Mouse (Mus musculus) 3134 (cell line): ENCODE data around the gene Rarres2.

Source experiments
- DNase-seq: peaks from one replicate; pipeline ENCODE4 v3.0.0-alpha.2; 2011; ENCODE audit warnings: low spot score; ENCODE audit not compliant: insufficient read length; ENCODE audit errors: extremely low read depth

The Rarres2 gene

DNA sequence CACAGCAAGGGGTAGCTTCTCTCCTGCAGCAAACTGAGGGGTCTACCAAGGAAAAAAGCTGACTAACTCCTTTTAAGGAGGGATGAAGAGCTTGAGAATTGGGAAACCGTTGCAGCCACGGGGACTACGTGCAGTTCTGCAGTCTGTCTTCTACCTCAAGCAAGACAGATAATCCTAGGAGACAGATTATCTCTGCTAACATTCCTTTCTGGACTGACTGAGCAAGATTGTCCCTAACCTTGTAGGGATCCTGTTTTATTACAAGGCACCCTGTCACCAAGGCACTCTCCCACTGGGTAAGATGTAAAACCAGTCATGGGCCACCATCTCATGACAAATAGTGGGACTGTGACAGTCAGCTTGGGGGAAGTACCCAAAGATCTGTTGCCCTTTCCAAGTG lies 8.7 kb upstream of the Rarres2 start:
- DNase-seq, result no peak

DNA sequence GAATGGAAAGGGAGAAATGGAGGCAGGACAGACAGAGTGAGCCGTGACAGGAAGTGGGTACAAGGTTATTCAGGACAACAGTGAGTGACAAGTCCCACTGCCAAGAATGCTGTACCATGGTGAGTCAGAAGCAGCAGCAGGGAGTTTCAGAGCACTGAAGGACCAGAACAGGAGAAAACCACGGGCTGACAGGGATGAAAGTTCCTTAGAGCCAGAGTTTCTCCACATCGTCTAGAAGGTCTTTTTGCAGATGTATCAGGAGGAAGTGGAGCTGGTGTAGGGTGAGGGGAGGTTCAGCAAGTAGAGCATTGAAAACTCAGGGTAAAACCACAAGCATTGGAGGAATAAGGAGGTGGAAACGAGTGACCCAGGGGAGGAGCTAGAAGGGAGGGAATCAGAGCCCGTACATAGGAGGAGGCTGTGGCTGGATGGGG lies 6.6 kb upstream of the Rarres2 start:
- DNase-seq, result peak; percentile 77

DNA sequence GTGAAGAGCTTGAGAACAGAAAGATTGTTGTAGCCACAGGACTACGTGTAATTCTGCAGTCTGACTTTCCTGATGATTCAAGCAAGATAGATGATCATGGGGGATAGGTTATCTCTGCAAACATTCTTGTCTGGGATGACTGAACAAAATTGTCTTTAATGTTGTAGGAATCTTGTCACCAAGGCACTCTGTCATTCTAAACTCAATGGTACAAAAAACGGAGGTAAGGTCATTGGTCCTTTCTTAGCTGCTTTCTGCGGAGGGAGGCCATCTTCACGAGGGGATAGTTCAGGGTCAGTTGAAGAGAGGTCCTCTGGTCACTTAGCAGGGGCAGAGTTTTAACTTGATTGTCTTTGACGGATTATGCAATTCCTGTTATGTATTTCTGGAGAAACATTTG lies 6.1 kb upstream of the Rarres2 start:
- DNase-seq, result no peak

DNA sequence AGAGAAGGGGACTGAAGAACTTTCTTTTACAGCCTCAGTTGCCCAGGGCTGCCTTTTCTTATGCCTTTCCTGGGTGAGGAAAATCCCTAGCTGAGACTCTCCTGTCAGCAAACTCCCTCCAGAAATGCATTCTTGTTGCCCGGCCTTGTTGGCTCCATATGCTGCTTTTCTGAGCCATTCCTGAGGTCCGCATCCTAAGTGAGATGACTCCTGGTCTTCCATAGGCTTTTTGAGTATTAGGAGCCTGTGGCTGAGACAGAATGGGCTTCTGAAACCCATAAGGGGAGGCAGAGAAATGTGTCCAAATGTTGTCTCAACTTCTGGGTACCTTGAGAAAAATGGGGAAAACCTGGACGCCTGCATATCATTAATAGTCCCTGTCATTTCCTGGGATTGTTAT lies 1.4 kb upstream of the Rarres2 start:
- no peak for DNase-seq

DNA sequence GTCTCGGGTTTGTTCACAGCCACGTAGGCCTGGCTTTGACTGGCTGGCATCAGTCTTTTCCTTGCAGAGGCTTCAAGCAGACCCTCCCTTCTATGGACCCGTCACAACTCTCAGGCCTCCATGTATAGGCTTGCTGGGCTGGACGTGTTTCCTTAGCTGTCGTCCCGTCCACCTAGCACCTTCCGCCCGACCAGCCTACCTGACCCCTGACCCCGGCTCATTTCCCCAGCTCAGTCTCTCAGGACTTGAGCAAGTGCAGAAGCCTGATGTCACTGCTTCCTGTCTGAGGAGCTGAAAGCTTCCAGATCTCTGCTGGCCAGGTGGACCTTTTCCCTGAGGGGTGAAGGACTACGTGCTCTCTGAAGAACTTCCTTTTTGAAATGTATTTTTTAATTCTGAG lies 691 bp upstream of the Rarres2 start:
- DNase-seq, result no peak

DNA sequence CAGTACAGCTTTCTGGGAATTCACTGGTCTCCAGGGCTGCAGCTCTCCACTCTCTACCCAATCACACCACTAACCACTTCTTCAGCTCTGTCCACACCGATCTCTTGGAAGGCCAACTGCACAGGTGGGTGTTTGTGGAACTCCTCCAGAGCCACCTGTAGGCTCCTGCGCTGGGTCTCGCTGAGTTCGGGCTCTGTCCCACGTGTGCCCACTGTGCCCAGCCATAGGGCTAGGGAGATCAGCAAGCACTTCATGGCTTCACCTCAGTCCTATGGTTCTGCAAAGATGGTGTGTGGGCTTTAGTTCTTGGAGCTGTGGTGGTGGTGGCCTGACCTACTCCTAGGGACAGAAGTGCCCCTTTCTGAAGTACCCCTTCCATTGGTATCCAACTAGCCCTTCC lies 575 bp downstream of the Rarres2 start:
- DNase-seq, result no peak

DNA sequence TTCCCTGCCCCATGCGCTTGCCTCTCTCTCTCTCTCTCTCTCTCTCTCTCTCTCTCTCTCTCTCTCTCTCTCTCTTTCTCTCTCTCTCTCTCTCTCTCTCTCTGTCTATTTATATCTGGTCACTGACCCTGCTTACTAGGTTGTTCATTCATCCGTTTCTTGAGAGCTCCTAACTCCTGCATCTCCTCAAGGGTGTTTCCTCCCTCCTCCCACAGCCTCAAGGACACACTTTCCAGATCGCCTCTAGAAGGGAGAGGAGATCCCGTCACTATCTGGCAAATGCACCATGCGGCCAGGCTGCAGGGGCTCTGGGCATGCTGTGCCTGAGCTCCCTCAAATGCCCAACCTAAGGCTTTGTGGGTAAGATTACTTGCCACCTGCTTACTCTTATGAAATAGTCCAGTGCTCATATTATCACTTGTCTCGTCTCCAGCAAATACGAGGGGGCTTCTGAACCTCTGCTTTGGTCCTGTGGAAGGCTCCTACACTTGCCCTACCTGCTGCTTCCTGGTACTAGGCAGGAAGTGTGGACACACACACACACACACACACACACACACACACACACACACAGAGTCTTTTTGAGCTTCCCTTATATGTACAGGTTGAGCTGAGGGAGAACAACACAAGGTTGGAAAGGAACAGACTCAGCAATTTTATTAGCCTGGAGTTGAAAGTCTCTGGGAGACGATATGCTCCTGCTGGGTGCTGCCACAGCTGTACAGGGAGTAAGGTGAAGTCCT lies 3.4 kb downstream of the Rarres2 start:
- no peak for DNase-seq

DNA sequence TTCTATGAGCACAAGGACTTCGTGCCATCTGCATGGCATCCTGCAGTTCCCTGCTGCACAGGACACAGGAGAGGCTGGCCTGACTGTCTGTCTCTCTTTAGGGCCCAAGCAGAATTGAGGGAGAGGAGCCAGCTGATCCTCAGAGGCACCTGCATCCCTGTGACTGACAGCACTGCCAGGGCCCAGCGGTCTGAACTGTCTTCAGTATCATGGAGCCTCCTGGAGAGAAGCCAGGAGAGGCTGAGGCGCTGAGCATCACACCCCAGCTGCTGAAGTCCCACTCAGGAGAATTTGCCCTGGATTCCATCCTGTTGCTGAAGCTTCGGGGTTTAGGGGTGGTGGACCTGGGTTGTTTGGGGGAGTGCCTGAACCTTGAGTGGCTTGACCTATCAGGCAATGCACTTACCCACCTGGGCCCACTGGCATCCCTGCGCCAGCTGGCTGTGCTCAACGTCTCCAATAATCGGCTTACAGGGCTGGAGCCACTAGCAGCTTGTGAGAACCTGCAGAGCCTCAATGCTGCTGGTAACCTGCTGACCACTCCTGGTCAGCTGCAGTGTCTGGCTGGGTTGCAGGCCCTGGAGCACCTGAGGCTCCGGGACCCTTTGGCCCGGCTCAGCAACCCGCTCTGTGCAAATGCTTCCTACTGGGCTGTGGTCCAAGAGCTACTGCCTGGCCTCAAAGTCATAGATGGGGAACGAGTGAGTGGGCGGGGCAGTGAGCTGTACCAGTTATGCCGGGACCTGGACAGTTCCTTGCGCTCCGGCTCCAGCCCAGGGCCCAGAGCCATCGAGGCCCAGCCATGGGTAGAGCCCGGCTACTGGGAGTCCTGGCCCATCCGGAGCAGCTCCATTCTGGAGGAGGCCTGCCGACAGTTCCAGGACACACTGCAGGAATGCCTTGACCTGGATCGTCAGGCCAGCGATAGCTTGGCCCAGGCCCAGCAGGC lies 4.3 kb downstream of the Rarres2 start:
- peak; percentile 41 for DNase-seq

DNA sequence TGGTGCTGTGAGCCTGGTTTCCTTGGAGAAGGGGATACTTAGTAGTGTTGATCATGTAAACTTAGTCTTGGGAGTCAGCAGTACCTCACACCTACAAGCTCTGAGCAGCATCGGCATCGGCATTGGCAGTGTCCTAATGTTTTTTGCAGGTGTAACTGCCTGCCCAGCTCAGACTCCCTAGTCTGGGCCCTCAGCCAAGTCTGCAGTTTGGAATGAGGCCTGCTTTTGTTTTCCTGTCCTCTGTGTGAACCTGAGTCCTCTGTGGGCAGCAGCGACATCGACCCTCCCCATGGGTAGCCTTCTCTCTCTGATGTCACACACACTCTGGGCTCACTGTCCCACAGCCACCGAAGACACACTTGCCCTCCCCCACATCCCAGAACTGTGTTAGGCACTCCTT lies 6.3 kb downstream of the Rarres2 start:
- DNase-seq, result no peak

DNA sequence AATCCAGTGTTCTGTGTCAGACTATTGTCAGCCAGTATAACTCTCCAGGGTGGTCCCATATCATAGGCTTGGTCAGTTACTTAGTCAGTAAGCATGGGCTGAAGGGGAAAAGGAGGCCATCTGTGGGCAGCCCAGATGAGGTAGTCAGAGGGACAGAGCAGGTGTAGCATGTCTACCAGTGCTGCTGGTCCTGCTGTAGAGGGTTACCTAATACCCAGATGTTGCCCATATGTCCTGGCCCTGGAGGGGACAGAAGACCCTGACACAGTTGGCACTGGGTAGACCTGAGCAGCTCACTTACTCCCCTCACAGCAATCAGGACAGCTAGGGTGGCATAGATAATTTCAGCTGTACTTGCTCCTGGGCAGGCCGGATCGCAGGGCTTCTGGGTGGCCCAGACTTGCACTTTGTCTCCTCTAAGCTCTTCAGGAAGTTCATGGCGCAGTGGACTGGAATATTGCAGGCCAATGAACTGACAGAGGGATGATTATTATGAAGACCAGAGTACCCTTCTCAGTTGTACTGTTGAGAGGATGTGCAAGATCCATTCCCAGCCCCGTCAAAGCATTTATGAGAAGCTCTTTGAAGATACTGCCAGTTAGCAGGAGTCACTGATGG lies 6.8 kb downstream of the Rarres2 start:
- DNase-seq, result no peak

DNA sequence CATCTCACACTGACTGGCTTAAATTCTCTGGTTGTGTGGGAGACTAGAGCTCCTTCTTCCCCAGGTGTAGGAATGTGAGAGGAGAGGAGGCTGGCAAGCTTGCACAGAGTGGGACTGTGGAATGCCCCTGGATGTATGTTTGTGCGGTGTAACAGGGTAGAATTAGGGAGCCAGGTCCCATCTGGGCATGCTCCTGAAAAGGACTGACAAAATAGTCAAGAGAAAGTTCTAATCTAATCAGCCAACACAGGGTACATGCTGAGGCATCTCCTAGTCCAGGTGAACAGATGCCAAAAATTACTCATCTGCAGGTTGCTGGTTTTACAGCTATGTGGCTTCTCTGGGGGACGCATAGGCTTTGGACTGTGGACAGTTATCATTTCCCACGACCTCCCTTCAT lies 16.6 kb downstream of the Rarres2 start:
- DNase-seq, result no peak

DNA sequence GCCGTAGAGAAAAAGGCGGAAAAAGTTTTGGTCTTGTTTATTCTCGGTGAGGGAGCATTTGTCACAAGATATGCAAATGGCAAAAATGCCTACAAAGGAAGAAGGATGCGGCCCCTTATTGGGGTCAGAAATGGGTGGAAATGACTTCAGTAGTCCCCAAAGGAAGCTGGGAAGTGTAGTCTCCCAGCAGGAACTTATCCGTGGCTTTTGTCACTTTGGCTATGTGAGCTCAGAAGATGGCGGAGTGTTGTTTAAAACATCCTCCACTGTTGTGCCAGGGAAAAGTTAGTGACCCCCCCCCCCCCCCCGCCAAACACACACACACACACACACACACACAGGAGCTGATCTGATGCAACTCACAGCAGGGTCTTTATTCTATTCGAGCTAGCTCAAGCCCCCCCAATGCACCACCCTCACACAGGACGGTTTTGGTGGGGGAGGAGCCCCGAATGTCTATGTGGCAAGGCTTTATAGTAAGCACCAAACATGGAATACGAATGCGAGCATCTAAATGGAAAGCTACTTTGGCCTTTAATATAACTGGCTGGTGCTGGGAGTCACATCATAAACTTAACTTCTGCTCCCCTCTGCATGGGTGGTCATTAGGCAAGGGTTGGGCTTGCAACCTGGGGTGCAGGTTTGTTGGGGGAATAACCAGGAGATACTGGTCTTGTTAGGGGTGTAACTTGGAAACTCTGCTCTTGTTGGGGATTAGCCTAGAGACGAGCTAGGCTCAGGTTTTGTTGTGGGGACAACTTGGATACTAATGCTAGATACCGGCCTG lies 17.3 kb downstream of the Rarres2 start:
- no peak for DNase-seq

DNA sequence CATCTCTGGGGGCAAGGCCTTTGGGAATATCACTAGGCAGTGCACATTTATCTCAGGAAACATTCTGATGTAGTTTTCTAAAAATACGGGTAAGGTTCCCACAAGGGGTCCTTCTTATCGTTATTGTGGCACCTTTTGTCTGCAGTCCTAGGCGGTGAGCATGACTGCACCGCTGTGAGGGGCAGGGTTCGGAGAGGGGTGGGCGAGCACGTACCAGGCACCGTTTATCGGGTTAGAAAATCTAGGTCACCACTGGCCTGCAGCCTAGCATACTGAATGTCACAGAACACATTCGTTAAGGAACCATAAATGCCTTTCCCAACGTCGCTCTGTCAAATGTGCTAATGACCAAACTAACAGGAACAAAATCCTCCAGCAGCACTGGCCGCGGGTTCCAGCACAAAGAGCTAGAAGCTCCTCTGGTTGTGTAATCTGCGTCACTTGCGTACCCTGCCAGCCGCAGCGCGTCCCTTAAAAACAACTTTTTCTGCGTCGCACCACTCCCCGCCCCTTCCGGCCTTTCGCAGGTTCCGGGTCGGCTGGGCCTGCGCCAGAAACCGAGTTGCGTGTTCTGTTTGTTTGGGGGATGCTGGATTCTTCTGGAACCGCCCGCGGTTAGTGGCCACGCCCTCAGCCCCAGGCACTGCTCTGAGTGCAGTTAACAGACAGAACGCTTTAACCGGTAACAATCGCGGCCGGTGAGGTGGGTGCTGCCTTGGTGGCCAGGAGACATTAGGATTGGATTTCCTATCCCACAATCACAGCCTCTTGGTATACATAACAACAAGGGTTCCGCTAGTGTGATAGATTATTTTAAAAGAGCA lies 18.1 kb downstream of the Rarres2 start, which contains the start of gene Lrrc61:
Gene Lrrc61 (plus strand): TSS at position 517 of the 824 bp plus-strand sequence.
- DNase-seq, result peak; percentile 88

DNA sequence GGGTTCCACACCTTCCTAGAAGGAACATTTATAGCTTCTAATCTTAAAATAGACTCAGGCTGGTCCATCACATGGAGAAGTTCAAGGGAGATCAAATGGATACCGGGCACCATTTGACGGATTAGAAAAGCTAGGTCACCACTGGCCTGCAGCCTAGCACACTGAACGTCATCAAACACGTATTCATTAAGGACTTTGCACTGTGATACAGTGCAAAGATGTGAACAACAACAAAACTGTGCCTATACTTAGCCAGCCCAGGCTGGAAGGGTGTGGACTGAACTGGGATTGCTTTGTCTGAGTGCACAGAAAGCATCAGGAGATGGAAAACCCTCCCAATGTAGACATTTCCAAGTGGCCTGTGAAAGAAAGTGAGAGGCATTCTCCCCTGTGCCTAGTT lies 18.8 kb downstream of the Rarres2 start:
- DNase-seq, result no peak

DNA sequence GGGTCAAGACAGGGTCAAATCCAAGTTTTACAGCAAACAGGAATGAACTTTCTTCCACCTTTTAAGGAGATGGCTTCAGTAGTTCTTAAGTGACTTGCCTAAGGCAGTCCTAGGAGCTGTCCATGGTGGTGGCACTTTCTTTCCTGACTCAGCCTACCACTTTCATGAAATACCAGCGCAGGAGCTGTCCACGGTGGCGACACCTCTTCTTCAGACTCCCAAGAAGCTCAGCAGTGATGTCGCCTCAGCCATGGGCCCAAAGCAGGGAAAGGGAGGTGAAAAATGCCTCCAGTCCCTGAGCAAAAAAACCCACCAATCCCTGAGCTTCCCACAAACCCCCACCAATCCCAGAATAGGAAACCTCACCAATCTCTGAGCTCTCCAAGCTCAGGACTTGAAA lies 19.7 kb downstream of the Rarres2 start:
- DNase-seq, result no peak

DNA sequence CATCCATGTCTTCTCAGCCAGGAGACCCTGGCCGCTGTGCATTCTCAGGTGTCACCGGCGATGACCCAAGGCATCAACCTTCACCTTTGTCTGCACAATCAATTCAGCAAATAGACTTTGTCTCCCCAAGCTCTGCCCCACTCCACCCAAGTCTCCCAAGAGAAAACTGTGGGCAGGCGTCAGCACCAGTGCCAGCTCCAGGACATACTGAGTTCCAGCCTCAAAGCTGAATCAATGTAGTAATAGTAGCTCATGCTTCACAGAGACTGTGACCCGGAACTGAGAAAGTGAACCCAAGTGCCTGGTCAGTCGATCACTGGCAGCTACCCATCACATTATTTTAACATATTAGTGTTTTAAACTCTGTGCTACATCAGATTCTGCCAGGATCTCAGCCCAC lies 24.3 kb downstream of the Rarres2 start:
- DNase-seq, result no peak

DNA sequence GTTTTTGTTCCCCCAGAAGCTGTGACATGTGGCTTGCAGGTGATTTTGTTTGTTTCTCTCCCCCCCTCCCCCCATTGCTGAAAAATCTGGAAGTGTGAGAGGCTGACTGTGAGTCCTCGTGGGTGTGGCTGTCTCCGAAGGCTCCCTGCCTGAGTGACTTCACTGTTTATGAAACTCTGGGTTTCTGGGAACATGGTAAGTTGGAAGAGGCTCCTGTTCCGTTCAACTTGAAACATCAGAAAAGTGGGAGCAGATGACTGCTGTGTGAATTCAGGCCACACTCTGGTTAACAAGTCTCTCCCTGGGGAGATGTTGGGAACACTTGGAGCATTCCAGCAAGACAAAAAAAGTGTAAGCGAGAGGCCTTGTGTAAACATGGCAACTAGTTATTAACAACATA lies 25.7 kb downstream of the Rarres2 start:
- no peak for DNase-seq

DNA sequence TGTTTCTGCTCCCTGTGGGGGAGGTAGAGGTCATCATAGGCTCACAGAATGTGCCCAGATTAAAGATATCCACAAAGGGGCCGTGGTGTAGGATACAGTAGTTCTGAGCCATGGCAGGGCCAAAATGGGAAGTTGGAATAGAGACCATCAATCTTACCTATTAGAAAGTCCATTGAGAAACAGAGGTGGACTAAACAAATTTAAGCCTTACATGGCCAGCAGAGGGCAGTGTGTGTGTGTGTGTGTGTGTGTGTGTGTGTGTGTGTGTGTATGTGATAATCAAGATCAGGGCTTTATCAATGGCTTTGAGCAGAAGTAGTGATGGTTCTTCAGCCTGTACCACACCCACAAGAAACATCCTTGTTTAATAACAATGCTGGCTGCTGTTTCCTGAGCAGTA lies 26.3 kb downstream of the Rarres2 start:
- peak; percentile 42 for DNase-seq

DNA sequence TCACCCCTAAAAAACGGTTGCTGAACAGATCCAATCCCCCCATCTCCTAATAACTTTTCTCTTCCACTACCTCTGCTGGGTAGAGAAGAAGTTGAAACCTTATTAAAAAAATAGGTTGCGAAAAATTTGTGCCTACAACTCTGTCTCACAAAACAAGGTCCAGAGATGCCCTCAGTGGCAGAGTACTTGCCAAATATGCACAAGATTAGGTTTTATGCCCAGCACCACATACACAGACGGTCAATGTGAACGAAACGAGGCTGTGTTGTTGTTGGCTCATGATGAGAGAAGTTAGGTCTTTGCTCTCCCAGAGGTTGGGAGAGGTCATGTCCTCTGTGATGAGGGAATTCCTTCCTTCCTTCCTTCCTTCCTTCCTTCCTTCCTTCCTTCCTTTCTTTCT lies 27.3 kb downstream of the Rarres2 start:
- DNase-seq, result no peak

DNA sequence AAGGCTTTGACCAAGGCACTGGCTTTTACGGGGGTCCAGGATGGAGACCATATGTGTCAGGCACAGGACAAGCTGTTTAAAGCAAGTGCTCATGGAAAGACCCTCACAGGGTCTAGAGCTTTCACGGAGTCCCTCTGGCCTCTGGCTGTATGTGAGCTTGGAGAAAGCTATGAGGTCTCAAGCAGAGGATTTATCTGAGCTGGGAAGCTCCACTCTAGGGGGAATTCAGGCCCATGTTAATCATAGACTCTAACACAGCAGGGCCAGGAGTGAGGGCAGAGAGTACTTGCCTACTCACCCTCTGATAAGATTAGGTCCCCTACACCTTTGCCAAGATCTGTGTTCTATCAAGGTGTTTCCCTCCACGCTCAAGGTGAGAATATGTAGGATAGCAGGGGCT lies 30.0 kb downstream of the Rarres2 start:
- DNase-seq, result no peak
